Mouse (Mus musculus) heart, adult 2 months (tissue): ENCODE results near the gene Gm38394.

Source experiments
- CTCF ChIP-seq: fragments of 200-600 bp; IDR thresholded peaks from 2 replicates; pipeline ENCODE4 v1.8.1; 2022; ENCODE audit warnings: antibody characterized with exemption, mild to moderate bottlenecking, moderate library complexity
- EP300 ChIP-seq: fragments of 200-500 bp; IDR thresholded peaks from 2 replicates; pipeline ENCODE4 v1.6.1; 2011; ENCODE audit warnings: low read depth, low read length, control low read depth; ENCODE audit not compliant: insufficient read depth
- POLR2A ChIP-seq: fragments of 200-500 bp; IDR thresholded peaks from 2 replicates; pipeline ENCODE4 v1.6.1; 2011; ENCODE audit warnings: mild to moderate bottlenecking, low read depth, low read length, control low read depth; ENCODE audit not compliant: insufficient read depth

DNA sequence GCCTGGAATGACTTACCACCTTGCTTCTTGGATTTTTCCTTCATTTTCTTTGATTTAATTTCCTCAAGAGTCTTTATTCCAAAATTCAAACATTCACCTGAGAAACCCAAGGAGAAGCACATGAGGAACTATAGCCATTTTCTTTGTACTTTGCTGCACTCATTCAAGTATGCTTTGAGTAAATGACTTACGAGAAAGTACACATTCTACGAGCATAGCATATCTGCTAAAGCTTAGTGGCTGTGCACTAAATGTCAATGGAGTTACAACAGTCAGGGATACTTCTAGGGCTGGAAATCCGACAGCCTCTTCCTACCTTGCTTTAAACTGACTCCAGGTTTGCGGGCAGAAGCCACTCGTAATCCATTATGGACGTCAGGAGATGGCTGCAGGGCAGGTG is 22.6 kb downstream of the Gm38394 start:
- TF ChIP-seq CTCF, result no peak
- TF ChIP-seq POLR2A, result no peak
- no peak for TF ChIP-seq EP300
